ENCODE assay signal across 24 mouse cellular contexts in the genomic region with DNA sequence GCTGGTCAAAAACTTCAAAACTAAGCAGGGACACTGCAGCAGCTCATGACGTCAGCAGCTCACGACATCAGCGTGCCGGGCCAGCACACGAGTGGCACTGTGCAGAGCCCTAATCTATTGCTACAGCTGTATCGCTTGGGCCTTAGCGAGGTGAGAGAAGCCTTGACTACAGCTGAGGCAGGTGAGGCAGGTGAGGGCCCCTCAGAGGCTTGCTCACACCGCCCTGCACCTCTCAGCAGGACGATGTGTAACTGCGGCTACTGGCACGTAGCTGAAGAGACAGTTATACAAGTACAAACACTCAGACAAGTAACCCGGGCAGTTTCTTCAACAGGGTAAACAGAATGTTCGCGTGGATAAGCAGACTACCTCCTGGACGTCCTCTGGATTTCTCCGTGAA. TPM values are rescaled to one million over a fixed set of nuclear protein-coding genes. Genes with fewer than 3 reads are reported as not detected.
A peak's percentile ranks its signal among the peaks of the same experiment; 100 is the strongest.
DNase-seq lines count a peak whose midpoint lies in the region; ATAC-seq and TF ChIP-seq lines count a peak whose summit lies in the region.
"Had no signal": no experiment of that assay in that cellular context is flagged by ENCODE, and none has a peak within 500 bp of the region (broad histone marks: within the 10 kb centered on the region; RNA-seq: fewer than 3 reads in every experiment).

No protein-coding gene starts in this region.

- DNase-seq in lung, adult 2 months = no peak
- DNase-seq in stomach, postnatal 0 days (ENCODE audit: low spot score) = no peak
- DNase-seq: adrenal gland, adult 8-10 months; adrenal gland, postnatal 36 days; cerebellum, adult 18-20 months; cerebellum, adult 9-10 months; cerebellum, postnatal 14 days; gastrocnemius, postnatal 10 days; gastrocnemius, postnatal 36 days; heart, adult 2 months; heart, postnatal 14 days; heart, postnatal 4 days had no signal

- no peak overlapping the region for H3K4me3 ChIP-seq in intestine, embryonic 15.5 days (replicated peaks)
- no peak overlapping the region for H3K4me3 ChIP-seq in intestine, postnatal 0 days (ENCODE audit: low read depth, low read length)
- H3K4me3 ChIP-seq in lung, embryonic 15.5 days = no peak overlapping the region
- no peak overlapping the region for H3K4me3 ChIP-seq in lung, adult 2 months (replicated peaks; ENCODE audit: extremely low read depth, low read depth, low read length)
- H3K4me3 ChIP-seq in stomach, embryonic 15.5 days (replicated peaks) = no peak overlapping the region
- no peak overlapping the region for H3K4me3 ChIP-seq in stomach, postnatal 0 days (ENCODE audit: low read depth, low read length)
- no peak overlapping the region for H3K4me3 ChIP-seq in kidney, embryonic 15.5 days (replicated peaks)
- H3K4me3 ChIP-seq in midbrain, embryonic 13.5 days (replicated peaks) = no peak overlapping the region
- H3K4me3 ChIP-seq: forebrain, embryonic 10.5 days; forebrain, embryonic 13.5 days; heart, adult 2 months; heart, embryonic 10.5 days; heart, embryonic 13.5 days had no signal

- TF ChIP-seq CTCF in intestine, postnatal 0 days (IDR thresholded peaks at IDR 0.05; ENCODE audit: low read depth) = no peak
- no peak for TF ChIP-seq CTCF in lung, adult 2 months (IDR thresholded peaks at IDR 0.05; ENCODE audit: insufficient read depth, low read length)
- no peak for TF ChIP-seq CTCF in stomach, postnatal 0 days (IDR thresholded peaks at IDR 0.05; ENCODE audit: low read depth)

- H3K36me3 ChIP-seq in intestine, embryonic 15.5 days = peaks cover 4% of the 10 kb centered on the region; the same call in 1 of the 2 replicates
- peaks cover 22% of the 10 kb centered on the region for H3K36me3 ChIP-seq in intestine, postnatal 0 days (ENCODE audit: control insufficient read depth, insufficient read depth)
- H3K36me3 ChIP-seq in lung, embryonic 15.5 days = peaks cover 16% of the 10 kb centered on the region; the same call in 1 of the 2 replicates
- H3K36me3 ChIP-seq in stomach, embryonic 15.5 days = no peaks in the 10 kb centered on the region
- peaks cover 3% of the 10 kb centered on the region; the same call in 1 of the 2 replicates for H3K36me3 ChIP-seq in stomach, postnatal 0 days (ENCODE audit: control insufficient read depth, insufficient read depth, low read length)
- H3K36me3 ChIP-seq in kidney, embryonic 15.5 days = peaks cover 12% of the 10 kb centered on the region
- peaks cover 22% of the 10 kb centered on the region for H3K36me3 ChIP-seq in midbrain, embryonic 13.5 days

- no peak for TF ChIP-seq POLR2A in lung, adult 2 months (IDR thresholded peaks at IDR 0.05; ENCODE audit: borderline replicate concordance, extremely low read depth, low read depth, low read length)

- H3K9ac ChIP-seq in intestine, embryonic 15.5 days = no peak overlapping the region
- no peak overlapping the region for H3K9ac ChIP-seq in intestine, postnatal 0 days (ENCODE audit: low read depth, low read length)
- no peak overlapping the region for H3K9ac ChIP-seq in lung, embryonic 15.5 days
- no peak overlapping the region for H3K9ac ChIP-seq in stomach, embryonic 15.5 days
- no peak overlapping the region for H3K9ac ChIP-seq in stomach, postnatal 0 days (ENCODE audit: low read length)
- no peak overlapping the region for H3K9ac ChIP-seq in kidney, embryonic 15.5 days
- H3K9ac ChIP-seq in midbrain, embryonic 13.5 days (replicated peaks) = no peak overlapping the region
- H3K9ac ChIP-seq: forebrain, embryonic 13.5 days; heart, embryonic 13.5 days had no signal

- no peaks in the 10 kb centered on the region for H3K9me3 ChIP-seq in intestine, embryonic 15.5 days
- H3K9me3 ChIP-seq in intestine, postnatal 0 days (ENCODE audit: control insufficient read depth) = no peaks in the 10 kb centered on the region
- H3K9me3 ChIP-seq in lung, embryonic 15.5 days = no peaks in the 10 kb centered on the region
- H3K9me3 ChIP-seq in stomach, embryonic 15.5 days = no peaks in the 10 kb centered on the region
- no peaks in the 10 kb centered on the region for H3K9me3 ChIP-seq in stomach, postnatal 0 days (ENCODE audit: control insufficient read depth, low read length)
- no peaks in the 10 kb centered on the region for H3K9me3 ChIP-seq in kidney, embryonic 15.5 days (replicated peaks)
- no peaks in the 10 kb centered on the region for H3K9me3 ChIP-seq in midbrain, embryonic 13.5 days
- H3K9me3 ChIP-seq: forebrain, embryonic 10.5 days; forebrain, embryonic 13.5 days; heart, embryonic 10.5 days; heart, embryonic 13.5 days had no signal

- peaks cover 7% of the 10 kb centered on the region; the same call in 1 of the 2 replicates for H3K4me1 ChIP-seq in intestine, embryonic 15.5 days (replicated peaks)
- no peaks in the 10 kb centered on the region for H3K4me1 ChIP-seq in intestine, postnatal 0 days (replicated peaks; ENCODE audit: control insufficient read depth, insufficient read depth, low read length)
- peaks cover 21% of the 10 kb centered on the region for H3K4me1 ChIP-seq in lung, embryonic 15.5 days
- peaks cover 2% of the 10 kb centered on the region; the same call in 1 of the 2 replicates for H3K4me1 ChIP-seq in lung, adult 2 months (ENCODE audit: control insufficient read depth, insufficient read depth, low read length)
- H3K4me1 ChIP-seq in stomach, embryonic 15.5 days = 0 out of 2 replicates have a peak, but pooled peaks cover 4% of the 10 kb centered on the region
- no peaks in the 10 kb centered on the region for H3K4me1 ChIP-seq in stomach, postnatal 0 days (replicated peaks; ENCODE audit: control insufficient read depth, insufficient read depth)
- no peaks in the 10 kb centered on the region for H3K4me1 ChIP-seq in kidney, embryonic 15.5 days
- peaks cover 11% of the 10 kb centered on the region for H3K4me1 ChIP-seq in midbrain, embryonic 13.5 days (replicated peaks)
- H3K4me1 ChIP-seq: heart, embryonic 10.5 days had no signal

- H3K4me2 ChIP-seq in intestine, embryonic 15.5 days (replicated peaks) = no peak overlapping the region
- no peak overlapping the region for H3K4me2 ChIP-seq in intestine, postnatal 0 days (replicated peaks; ENCODE audit: low read depth)
- no peak overlapping the region for H3K4me2 ChIP-seq in lung, embryonic 15.5 days
- H3K4me2 ChIP-seq in stomach, embryonic 15.5 days = no peak overlapping the region
- no peak overlapping the region for H3K4me2 ChIP-seq in stomach, postnatal 0 days (replicated peaks; ENCODE audit: low read depth)
- no peak overlapping the region for H3K4me2 ChIP-seq in kidney, embryonic 15.5 days
- no peak overlapping the region for H3K4me2 ChIP-seq in midbrain, embryonic 13.5 days (replicated peaks)
- H3K4me2 ChIP-seq: forebrain, embryonic 13.5 days; heart, embryonic 13.5 days had no signal

- H3K27ac ChIP-seq in intestine, embryonic 15.5 days = no peak overlapping the region
- H3K27ac ChIP-seq in intestine, postnatal 0 days (ENCODE audit: low read depth, low read length) = no peak overlapping the region
- H3K27ac ChIP-seq in lung, embryonic 15.5 days = 0 out of 2 replicates have a peak overlapping the region, but pooled peaks have one; percentile 4
- H3K27ac ChIP-seq in stomach, embryonic 15.5 days = no peak overlapping the region
- no peak overlapping the region for H3K27ac ChIP-seq in stomach, postnatal 0 days (replicated peaks)
- no peak overlapping the region for H3K27ac ChIP-seq in kidney, embryonic 15.5 days
- no peak overlapping the region for H3K27ac ChIP-seq in midbrain, embryonic 13.5 days
- H3K27ac ChIP-seq: forebrain, embryonic 10.5 days; forebrain, embryonic 13.5 days; heart, adult 2 months; heart, embryonic 10.5 days; heart, embryonic 13.5 days had no signal

- no peaks in the 10 kb centered on the region for H3K27me3 ChIP-seq in intestine, embryonic 15.5 days (replicated peaks)
- H3K27me3 ChIP-seq in intestine, postnatal 0 days (replicated peaks; ENCODE audit: control insufficient read depth, insufficient read depth, low read length) = no peaks in the 10 kb centered on the region
- no peaks in the 10 kb centered on the region for H3K27me3 ChIP-seq in lung, embryonic 15.5 days
- no peaks in the 10 kb centered on the region for H3K27me3 ChIP-seq in stomach, embryonic 15.5 days (replicated peaks)
- H3K27me3 ChIP-seq in stomach, postnatal 0 days (ENCODE audit: control insufficient read depth, insufficient read depth, low read length) = no peaks in the 10 kb centered on the region
- H3K27me3 ChIP-seq in kidney, embryonic 15.5 days = no peaks in the 10 kb centered on the region
- H3K27me3 ChIP-seq in midbrain, embryonic 13.5 days = no peaks in the 10 kb centered on the region
- H3K27me3 ChIP-seq: forebrain, embryonic 13.5 days; heart, embryonic 13.5 days had no signal

- ATAC-seq in intestine, embryonic 15.5 days = peak; percentile 59; the same call in 1 of the 2 replicates
- ATAC-seq in intestine, postnatal 0 days = no peak
- peak; percentile 49; the same call in 1 of the 2 replicates for ATAC-seq in lung, embryonic 15.5 days (ENCODE audit: borderline replicate concordance, extremely low read depth, low FRiP score, low TSS enrichment)
- peak; percentile 39; the same call in 1 of the 2 replicates for ATAC-seq in stomach, embryonic 15.5 days (ENCODE audit: insufficient read depth, low FRiP score, low read depth)
- ATAC-seq in stomach, postnatal 0 days (ENCODE audit: low FRiP score, low TSS enrichment) = no peak
- ATAC-seq in kidney, embryonic 15.5 days (replicated peaks; ENCODE audit: low FRiP score) = no peak
- ATAC-seq in midbrain, embryonic 13.5 days = no peak
- ATAC-seq: activated CD4-positive, CD25-positive, alpha-beta regulatory T cell, adult 4 months; forebrain, embryonic 13.5 days; forebrain, embryonic 16.5 days had no signal

- TF ChIP-seq EP300 in stomach, postnatal 0 days (optimal IDR thresholded peaks at IDR 0.05) = no peak

- WGBS in intestine, embryonic 15.5 days = 73% methylated on average over 16 of the region's 16 CpGs
- WGBS in intestine, postnatal 0 days = 61% methylated on average over 16 of the region's 16 CpGs
- 68% methylated on average over 16 of the region's 16 CpGs for WGBS in lung, embryonic 15.5 days
- whole genome bisulfite sequencing in lung, adult 2 months = 73% methylated on average over 16 of the region's 16 CpGs
- WGBS in stomach, embryonic 15.5 days = 74% methylated on average over 16 of the region's 16 CpGs
- 66% methylated on average over 16 of the region's 16 CpGs for WGBS in stomach, postnatal 0 days
- WGBS in kidney, embryonic 15.5 days = 89% methylated on average over 16 of the region's 16 CpGs
- 90% methylated on average over 16 of the region's 16 CpGs for WGBS in midbrain, embryonic 13.5 days

RNA-seq across cellular contexts. Expression of gene Rps6kc1, which starts 6.9 kb away (rescaled TPM):
- polyA plus RNA-seq in intestine, embryonic 15.5 days (2015; fragmentation: Nextera tagmentation; extraction: Ambion mirVana) = 12.1 TPM in 2 replicates
- polyA plus RNA-seq in intestine, postnatal 0 days (2015; fragmentation: Nextera tagmentation; extraction: Ambion mirVana) = 6.0 and 6.2 TPM in 2 replicates
- 14.2 and 15.8 TPM in 2 replicates for polyA plus RNA-seq in lung, embryonic 15.5 days (2015; fragmentation: Nextera tagmentation; extraction: Ambion mirVana)
- polyA plus RNA-seq in lung, adult 2 months (2012; rRNA removed) = 5.7 and 9.7 TPM in 2 replicates
- polyA plus RNA-seq in stomach, embryonic 15.5 days (2015; fragmentation: Nextera tagmentation; extraction: Ambion mirVana) = 10.6 and 12.9 TPM in 2 replicates
- 4.5 TPM in 2 replicates for polyA plus RNA-seq in stomach, postnatal 0 days (2015; fragmentation: Nextera tagmentation; extraction: Ambion mirVana)
- polyA plus RNA-seq in kidney, embryonic 15.5 days (2015; fragmentation: Nextera tagmentation; extraction: Ambion mirVana) = 11.4 and 14.8 TPM in 2 replicates
- polyA plus RNA-seq in midbrain, embryonic 13.5 days (2015; fragmentation: Nextera tagmentation; extraction: Ambion mirVana) = 28.8 and 28.9 TPM in 2 replicates

RNA-seq across cellular contexts. Expression of gene Angel2, which starts 20.2 kb away (rescaled TPM):
- 36.2 and 40.2 TPM in 2 replicates for polyA plus RNA-seq in intestine, embryonic 15.5 days (2015; fragmentation: Nextera tagmentation; extraction: Ambion mirVana)
- 23.2 and 23.8 TPM in 2 replicates for polyA plus RNA-seq in intestine, postnatal 0 days (2015; fragmentation: Nextera tagmentation; extraction: Ambion mirVana)
- 40.4 and 42.8 TPM in 2 replicates for polyA plus RNA-seq in lung, embryonic 15.5 days (2015; fragmentation: Nextera tagmentation; extraction: Ambion mirVana)
- polyA plus RNA-seq in lung, adult 2 months (2012; rRNA removed) = 19.9 and 22.7 TPM in 2 replicates
- polyA plus RNA-seq in stomach, embryonic 15.5 days (2015; fragmentation: Nextera tagmentation; extraction: Ambion mirVana) = 35.1 and 37.5 TPM in 2 replicates
- polyA plus RNA-seq in stomach, postnatal 0 days (2015; fragmentation: Nextera tagmentation; extraction: Ambion mirVana) = 20.5 and 22.0 TPM in 2 replicates
- polyA plus RNA-seq in kidney, embryonic 15.5 days (2015; fragmentation: Nextera tagmentation; extraction: Ambion mirVana) = 45.7 and 48.7 TPM in 2 replicates
- polyA plus RNA-seq in midbrain, embryonic 13.5 days (2015; fragmentation: Nextera tagmentation; extraction: Ambion mirVana) = 57.7 and 64.0 TPM in 2 replicates

Comparison
In these comparisons a context has a peak if more than half of its experiments do, and no peak if none do; other contexts are left out.
1. ATAC-seq: peak in intestine, embryonic 15.5 days (single experiment), lung, embryonic 15.5 days (single experiment) and stomach, embryonic 15.5 days (single experiment); none in intestine, postnatal 0 days (single experiment), stomach, postnatal 0 days (single experiment), kidney, embryonic 15.5 days (single experiment) and midbrain, embryonic 13.5 days (single experiment).